Mouse (Mus musculus): Measurements from ENCODE around the gene Slc6a13.

- no peak for TF ChIP-seq CTCF (IDR thresholded peaks at IDR 0.05; ENCODE audit: control insufficient read depth, insufficient read depth, low read length)
- TF ChIP-seq POLR2A (IDR thresholded peaks at IDR 0.05; ENCODE audit: borderline replicate concordance, control insufficient read depth, low read depth, low read length) = no peak
These were observed 22.5 kb downstream of the Slc6a13 start for GRCm38 (mm10) chr6:121322381-121323110.
